Mouse (Mus musculus) embryonic fibroblast, embryonic 13.5 days (primary cell): ENCODE measurements around the gene Ripk1.
A peak's percentile ranks its signal among the peaks of the same experiment; 100 is the strongest.

Source experiments
- CTCF ChIP-seq: IDR thresholded peaks from 2 replicates; pipeline ENCODE4 v1.5.1; 2011; ENCODE audit warnings: mild to moderate bottlenecking, control low read depth, low read length, moderate library complexity, borderline replicate concordance; ENCODE audit not compliant: insufficient read depth
- POLR2A ChIP-seq: IDR thresholded peaks from 2 replicates; pipeline ENCODE4 v1.6.1; 2011; ENCODE audit warnings: low read depth, mild to moderate bottlenecking, control low read depth, low read length, moderate library complexity

DNA sequence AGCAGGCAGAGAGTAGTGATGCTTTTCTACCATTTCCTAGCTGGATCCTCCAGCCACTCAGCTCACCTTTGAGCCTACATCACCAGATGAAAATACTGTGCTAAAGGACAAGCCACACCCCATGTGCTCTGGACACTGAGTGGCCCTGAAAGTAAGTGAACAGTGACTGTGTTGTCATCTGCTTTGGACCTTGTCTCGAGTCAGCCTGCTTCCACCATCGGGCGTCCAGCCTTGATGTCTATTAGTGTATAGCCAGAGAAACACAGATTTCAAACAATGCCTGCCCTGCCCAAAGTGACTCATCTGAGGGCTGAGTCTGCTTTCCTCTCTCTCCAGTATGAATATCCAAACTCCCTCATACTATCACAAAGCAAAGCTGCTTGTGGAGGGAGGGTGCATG lies 77.6 kb downstream of the Ripk1 start:
- TF ChIP-seq CTCF, result no peak
- 0 out of 2 replicates have a peak, but pooled peaks have one; percentile 22 for TF ChIP-seq POLR2A
